Mouse (Mus musculus): Measurements from ENCODE around the gene Fgr.

Fgr gene

GRCm38 (mm10) chr4:132959679-132960045 lies 14.2 kb upstream of the Fgr start:
- no peak for DNase-seq

- no peak for DNase-seq
Observed at GRCm38 (mm10) chr4:132960313-132960712, 13.6 kb upstream of the Fgr start.

DNA sequence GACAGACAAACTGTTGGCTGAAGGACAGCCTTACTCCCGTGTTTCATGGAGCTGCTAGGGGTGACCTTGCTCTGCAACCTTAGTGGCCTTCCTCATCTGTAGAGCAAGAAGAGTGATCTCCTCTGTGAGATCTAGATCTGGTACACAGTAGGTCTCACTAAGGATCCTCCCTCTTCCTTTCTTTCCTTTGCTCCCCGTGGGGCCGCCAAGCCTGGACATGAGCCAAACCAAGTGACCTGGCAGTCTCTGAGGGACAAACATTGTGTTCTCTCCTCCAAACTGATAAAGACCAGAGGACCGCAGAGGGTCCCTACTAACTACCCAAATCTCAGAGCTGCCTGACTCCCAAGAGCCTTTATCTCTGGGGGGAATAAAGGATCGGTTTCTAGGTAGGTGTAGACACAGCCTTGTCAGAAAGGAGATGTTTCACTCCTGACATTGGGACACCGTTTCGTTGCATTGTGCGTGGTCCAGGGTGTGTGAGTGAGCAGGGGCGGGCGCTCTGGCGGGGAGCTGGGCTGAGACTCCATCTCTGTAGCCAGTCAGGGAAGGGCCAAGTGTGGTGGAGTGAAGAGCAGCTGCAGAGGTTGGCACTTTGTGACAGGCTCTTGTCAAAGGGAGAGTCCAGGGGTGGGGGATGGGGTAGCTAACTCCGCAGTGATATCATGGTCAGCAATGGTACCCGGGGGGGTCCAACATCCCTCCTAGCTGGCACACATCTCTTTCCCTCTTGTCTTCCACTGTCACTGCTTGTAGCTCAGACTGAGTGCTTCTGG lies 12.8 kb upstream of the Fgr start:
- DNase-seq: peak; percentile 48

- DNase-seq: no peak
Observed at GRCm38 (mm10) chr4:132961866-132962265, 12.0 kb upstream of the Fgr start.

DNA sequence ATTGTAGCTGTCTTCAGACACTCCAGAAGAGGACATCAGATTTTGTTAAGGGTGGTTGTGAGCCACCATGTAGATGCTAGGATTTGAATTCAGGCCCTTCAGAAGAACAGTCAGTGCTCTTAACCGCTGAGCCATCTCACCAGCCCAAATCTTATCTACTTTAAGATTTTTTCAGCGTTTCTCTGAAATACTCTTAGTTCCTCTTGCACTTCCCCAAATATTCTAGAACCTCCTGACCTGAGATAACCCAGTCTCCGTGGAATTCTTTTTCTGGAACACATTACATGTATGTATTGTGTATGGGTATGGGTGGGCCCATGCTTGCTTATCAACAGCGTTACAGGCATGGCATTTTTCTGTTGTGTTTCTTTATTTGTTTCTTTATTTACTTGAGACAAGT lies 11.3 kb upstream of the Fgr start:
- DNase-seq: no peak

- no peak for DNase-seq
Observed at GRCm38 (mm10) chr4:132963436-132963835, 10.5 kb upstream of the Fgr start.

- DNase-seq: no peak
Observed at GRCm38 (mm10) chr4:132964064-132964463, 9.8 kb upstream of the Fgr start.

- DNase-seq: no peak
Observed at GRCm38 (mm10) chr4:132964473-132964872, 9.4 kb upstream of the Fgr start.

GRCm38 (mm10) chr4:132968105-132968938 lies 5.6 kb upstream of the Fgr start:
- no peak for DNase-seq

DNA sequence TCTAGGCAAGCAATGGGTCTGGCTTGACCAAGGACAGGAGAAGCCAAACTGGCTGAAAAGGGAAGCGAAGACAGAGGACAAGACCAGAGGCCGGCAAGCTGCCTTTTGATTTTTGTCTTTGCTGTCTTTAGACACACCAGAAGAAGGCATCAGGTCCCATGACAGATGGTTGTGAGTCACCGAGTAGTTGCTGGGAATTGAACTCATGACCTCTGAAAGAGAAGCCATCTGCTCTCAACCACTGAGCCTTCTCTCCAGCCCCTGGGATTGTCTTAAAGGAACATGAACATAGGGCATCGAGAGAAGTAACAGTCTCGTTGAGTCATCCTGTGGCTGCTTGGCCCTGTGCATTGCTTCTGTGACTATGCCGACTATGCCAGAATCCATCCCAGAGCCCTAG lies 2.3 kb upstream of the Fgr start:
- no peak for DNase-seq

- no peak for DNase-seq
Observed at GRCm38 (mm10) chr4:132972101-132972500, 1.8 kb upstream of the Fgr start.

- no peak for DNase-seq
Observed at GRCm38 (mm10) chr4:132972556-132972955, 1.3 kb upstream of the Fgr start.

DNA sequence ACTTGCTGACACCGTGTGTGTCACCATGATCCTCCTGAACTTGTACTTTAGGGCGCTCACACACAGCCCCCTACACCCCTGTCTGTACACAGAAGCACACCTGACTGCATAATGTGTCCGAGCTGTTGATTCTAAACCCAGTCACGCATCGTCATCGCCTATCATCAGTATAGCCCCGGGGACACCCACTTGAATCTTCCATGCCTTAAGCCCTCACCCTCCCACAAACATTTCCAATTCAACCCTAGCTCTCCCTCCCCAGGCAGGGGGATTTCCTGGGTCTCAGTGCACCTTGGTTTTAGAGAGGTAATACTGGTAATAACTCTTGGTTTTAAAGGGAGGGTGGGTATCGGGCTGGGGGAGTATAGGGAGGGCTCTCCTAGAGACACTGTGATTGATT lies 709 bp upstream of the Fgr start:
- DNase-seq: no peak

DNA sequence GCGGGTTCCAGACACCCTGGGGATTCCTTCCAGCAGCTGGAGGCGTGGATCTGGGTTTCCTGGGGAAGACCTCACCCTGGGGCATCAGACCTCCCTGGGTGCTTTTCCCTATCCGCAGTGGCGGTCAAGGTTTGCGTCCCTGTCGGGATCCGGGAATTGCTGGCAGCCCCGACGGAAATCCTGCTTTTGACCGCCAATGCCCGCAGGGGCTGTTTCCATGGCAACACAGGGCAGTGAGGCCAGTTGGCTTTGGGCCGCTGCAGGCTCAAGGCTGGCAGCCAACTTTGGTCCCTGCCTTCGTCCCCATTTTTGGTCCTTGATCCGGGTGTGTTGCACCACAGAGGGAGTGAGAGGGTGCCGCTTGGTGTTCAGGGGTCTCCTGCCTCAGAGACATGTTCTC lies 1.0 kb downstream of the Fgr start:
- peak; percentile 89 for DNase-seq

- DNase-seq: no peak
Observed at GRCm38 (mm10) chr4:132975791-132976190, 1.9 kb downstream of the Fgr start.

DNA sequence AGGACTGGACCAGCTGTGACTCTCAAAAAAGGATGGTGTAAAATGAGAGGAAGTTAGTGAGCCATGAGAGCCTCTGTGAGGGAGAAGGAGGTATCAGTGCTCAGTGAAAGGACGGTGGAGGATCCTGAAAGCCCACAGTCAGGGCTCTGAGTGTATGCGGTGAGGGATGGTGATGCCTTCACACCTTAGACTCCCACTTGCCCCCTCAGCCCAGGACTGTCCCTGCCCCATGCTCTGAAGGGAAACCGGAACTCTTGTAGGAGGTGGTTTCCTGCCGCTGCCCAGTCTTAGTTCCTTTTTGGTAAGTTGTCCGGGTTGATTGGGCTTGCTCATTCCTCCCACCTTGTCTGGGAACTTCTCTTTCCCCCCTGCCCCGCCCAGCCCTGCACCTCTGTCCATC lies 2.8 kb downstream of the Fgr start:
- DNase-seq: peak; percentile 47

GRCm38 (mm10) chr4:132977597-132977996 lies 3.7 kb downstream of the Fgr start:
- DNase-seq: no peak

DNA sequence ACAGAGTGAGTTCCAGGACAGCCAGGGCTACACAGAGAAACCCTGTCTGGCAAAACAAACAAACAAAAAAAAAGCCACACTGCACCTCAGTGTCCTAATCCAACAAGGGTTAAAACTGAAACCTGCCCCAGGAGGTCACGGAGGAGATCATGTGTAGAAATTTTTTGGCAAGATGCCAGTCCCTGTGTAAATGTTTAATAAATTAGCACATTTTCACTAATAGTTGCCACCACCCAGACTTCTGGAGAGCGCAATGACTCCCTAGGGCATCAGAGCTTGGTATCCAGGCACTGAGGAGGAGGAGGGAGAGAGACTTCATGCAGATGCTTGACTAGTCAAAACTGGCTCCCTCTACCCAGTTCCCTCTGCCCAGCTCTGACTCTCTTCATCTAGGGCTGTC lies 5.3 kb downstream of the Fgr start:
- no peak for DNase-seq

DNA sequence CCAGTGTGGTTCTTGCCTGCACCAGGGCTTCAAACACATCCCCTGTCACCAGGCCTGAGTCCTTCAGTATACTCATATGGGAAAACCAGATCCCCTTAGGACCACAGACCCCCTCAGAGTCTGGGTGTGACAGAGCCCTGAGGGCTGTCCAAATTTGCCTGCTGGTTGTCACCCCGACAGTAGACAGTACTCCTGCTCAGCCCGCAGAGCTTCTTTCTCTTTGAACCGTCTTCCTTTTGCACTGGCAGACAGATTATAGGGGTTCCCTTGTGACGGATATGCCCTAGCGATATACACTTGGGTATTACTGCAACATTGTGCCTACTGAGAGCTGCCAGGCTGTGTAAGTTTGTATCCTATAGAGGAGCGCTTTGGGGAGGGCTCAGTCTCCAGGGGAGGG lies 7.7 kb downstream of the Fgr start:
- DNase-seq: no peak

GRCm38 (mm10) chr4:132982999-132983398 lies 9.1 kb downstream of the Fgr start:
- DNase-seq: no peak

- no peak for DNase-seq
Observed at GRCm38 (mm10) chr4:132983664-132984512, 10.0 kb downstream of the Fgr start.

DNA sequence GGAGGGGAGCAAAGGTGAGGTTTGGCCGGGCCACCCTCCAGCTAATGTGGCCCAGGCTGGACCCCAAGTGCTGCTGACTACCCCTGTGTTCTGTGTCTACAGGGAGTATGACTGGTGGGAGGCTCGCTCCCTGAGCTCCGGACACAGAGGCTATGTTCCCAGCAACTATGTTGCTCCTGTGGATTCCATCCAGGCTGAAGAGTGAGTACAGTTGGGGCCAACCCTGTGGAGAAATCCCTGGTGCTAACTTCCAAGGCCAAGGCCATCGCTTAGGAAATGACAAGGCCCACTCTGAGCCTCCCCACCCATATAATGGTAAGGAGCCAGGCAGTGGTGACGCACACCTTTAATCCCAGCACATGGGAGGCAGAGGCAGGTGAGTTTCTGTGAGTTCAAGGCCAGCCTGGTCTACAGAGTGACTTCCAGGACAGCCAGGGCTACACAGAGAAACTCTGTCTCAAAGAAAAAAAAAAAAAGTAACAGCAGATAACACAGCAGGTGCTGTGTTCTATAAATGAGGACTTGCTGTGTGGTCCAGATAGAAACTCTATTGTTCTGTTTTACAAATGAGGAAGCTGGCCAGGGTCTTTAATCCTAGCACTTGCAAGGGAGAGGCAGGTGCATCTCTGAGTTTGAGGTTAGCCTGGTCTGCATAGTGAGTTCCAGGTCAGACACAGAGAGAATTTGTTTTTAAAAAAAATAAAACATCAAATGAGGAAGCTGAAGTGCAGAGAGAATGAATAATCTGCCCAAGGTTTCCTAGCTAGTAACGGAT lies 14.9 kb downstream of the Fgr start:
- no peak for DNase-seq

- no peak for DNase-seq
Observed at GRCm38 (mm10) chr4:132993553-132993952, 19.7 kb downstream of the Fgr start.
